Mouse (Mus musculus) heart, postnatal 25 days (tissue): Measurements from ENCODE around the gene Frs2. TPM values are rescaled to one million over a fixed set of nuclear protein-coding genes. Genes with fewer than 3 reads are reported as not detected.

Experiments
- DNase-seq: peaks from one replicate; pipeline ENCODE4 v3.0.0; 2022; ENCODE audit warnings: low spot score
- intact Hi-C: fragments of 180-260 bp; cut with DNase I; formaldehyde crosslinking; loops from one replicate; pipeline ENCODE4 v1.15.1; 2025
- total RNA-seq, 2 experiments: library from RNA; stranded (reverse); gene quantifications; 2 replicates each; pipeline ENCODE4 v1.2.3; 2021

Frs2 gene
- total RNA-seq = 10 to 100 TPM; 16.3 to 17.1 TPM

DNA sequence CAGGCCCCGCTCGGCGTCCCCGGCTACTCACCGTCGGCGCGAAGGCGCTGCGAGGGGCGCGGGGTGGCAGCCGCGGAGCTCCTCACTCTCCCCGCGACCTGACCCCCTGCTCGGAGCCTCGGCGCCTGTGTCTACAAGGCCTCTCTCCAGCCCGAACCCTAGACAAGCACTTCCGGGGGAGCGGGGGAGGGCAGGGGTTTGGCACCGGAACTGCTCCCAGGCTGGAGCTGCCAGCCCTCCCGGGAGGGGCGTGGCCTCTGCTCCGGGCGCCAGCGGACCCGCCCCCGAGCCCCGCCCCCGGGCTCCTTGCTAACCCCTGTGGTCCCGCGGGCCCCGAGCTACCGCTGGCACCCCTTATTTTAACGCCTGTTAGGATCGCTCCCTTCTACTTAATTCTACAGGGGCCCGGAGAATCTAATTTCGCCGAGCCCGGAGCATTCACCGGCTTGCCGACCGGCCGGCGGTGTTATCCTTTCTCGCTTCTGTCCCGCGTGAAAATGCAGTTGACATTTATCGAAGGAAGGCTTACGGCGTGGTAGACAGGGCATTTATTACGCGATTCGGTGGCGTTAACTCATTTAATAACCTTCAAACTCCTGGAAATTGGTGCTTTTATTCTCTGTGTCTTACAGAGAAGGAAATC, at the start of gene Frs2:
Frs2 (minus strand) TSS at position 174 of the 643 bp plus-strand sequence.
- peak; percentile 89 for DNase-seq
- intact Hi-C loops = loop anchor here (2.0 to 5.0 kb wide), 3 partner anchors 41 to 196 kb away; partner anchors contain the start of gene Rab3ip

DNA sequence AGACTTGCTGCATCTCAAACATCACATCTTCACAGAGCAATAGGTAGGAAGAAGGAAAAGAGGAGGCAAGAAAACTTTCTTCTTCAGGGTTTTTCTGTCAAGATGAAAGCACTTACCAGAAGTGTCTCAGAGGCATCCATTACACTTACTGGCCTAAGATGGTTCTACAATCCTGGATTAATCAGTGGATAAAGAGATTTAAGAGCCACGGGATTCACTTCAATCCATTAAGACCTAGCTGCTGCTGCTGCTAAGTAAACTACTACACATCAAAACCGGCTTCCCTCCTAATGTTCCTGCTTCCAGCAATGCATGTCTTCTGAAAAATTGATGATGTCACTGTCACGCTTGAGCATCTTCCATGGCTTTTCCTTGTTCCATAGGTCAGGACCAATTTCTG, 48.4 kb upstream of the Frs2 start:
- no peak for DNase-seq
- intact Hi-C loops = no loop called here

GRCm38 (mm10) chr10:117195748-117196147, 47.4 kb upstream of the Frs2 start:
- intact Hi-C loops = no loop called here
- DNase-seq = no peak

DNA sequence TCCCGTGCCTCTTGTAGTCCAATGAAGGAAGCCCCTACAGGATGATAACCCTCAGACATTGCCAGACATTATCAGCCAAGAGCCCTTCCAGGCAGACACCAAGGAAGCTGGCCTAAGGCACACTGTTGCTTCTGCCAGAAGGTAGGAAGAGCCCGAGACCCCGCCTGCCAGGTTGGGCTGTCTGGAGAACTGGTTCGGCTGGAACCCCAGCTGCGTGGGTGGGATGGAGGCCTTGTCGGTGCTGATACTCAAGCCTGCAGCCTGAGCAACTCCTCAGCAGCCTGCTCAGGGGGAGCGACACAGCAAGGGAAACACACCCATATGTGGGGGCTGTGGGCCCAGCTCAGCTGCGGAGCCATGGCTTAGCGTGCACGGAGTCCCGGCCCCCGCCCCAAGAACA, 46.7 kb upstream of the Frs2 start:
- no peak for DNase-seq
- intact Hi-C loops = no loop called here

GRCm38 (mm10) chr10:117193364-117193763, 45.0 kb upstream of the Frs2 start:
- intact Hi-C loops = no loop called here

DNA sequence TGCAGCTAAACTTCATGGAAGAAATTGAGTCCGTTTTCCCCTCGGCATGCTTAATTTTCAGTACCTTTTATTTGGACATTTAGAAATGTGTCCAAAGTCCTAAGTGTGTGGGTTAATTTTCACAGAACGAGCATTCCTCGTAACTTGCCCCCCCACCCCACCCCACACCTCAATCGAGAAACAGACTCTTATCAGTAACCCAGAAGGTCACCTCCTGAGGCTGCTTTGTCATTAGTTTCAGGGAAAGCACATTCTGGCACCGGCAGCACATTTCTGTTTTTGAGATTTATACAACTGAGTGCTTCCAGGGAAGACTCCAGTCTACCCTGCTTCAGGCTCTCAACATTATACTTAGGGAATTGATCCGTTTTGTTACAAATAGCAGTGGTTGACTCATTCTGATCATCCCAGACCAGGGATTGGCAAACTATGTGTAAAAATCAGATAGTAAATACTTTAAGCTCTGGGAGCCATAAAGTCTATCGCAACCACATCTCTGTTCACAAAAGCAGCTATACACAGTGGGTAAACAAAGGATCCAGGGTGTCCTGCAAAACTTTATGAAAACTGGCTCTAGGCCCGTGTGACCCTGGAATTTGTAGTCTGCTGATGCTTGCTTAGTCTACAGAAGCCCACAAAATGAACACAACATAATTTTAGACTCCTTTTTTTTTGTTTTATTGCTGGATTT, 37.2 kb upstream of the Frs2 start:
- no peak for DNase-seq
- intact Hi-C loops = no loop called here

More at GRCm38 (mm10) chr10:117193364-117193763, 45.0 kb upstream of the Frs2 start:
- no peak for DNase-seq

DNA sequence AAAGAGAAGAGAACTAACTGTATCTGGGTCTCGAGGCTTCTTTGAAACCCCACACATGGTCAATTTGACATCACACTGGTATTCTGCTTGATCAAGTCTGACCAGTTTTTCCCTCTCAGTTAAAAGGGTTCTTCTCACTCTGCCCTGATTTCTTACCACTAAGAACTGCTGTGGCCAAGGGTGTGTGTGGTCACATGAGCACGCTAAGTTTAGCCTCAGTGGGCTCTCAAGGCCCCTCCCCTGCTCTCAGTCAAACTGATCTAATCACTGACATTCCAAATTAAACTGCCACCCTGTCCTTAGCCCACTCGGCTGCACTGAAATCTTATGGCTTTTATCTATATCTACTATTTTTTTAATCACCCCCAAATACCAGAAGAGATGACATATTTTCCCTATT, 32.8 kb upstream of the Frs2 start:
- intact Hi-C loops = no loop called here
- no peak for DNase-seq

DNA sequence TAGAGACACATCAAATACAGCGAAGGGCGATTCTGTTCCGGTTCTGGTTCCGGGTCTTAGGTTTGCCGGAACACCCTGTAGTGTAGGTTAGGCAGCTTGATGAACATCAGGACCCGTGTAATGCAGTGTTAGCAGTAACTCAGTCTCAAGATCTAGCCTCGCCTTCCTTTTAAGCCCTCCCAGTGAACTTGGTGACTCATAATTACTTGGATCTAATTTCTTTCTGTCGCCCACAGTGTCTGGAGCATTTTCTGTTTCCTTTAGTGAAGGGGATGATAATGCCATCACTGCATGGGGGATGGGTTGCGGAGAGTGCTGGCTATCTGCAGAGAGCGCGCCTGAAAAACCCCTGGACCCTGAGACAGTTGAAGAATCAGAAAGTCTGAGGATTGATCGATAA, 26.3 kb upstream of the Frs2 start:
- DNase-seq = no peak
- intact Hi-C loops = no loop called here

DNA sequence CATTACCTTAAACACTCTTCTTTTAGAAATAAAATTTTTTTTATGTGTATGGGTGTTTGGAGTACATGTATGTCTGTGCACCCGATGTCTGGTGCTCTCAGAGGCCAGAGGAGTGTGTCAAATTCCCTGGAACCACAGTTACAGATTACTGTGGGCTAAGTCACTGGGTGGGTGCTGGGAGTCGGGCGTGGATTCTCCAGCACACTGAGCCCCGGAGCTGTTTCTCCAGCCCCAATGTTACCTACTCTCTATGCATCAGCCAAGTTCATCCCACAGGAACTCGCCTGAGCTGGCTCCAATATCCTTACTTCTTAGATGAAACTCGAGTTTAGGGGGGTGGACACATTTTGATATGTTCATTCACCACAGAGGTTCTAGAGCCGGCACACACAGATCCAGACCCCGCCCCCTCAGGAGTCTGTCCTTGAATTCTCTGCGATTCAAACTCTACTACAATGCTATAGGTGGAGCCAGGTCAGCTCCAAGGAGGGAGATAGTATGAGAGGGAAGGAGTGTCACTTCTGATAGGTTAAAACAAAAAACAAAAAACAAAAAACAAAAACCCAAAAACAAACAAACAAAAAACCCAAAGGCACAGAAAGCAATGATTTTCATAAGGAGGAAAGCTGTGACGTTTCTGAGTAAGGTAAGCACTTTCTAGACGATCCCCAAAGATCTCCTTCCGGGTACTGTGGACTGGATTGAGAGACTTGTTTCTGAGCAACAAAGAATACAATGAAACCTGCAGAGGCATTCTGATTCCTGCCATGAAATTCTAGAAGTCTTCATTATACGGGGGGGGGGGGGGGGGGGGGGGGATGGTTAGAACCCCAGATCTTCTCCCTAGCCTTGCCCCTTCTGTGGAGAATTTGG, 25.5 kb upstream of the Frs2 start:
- DNase-seq = no peak
- intact Hi-C loops = no loop called here

DNA sequence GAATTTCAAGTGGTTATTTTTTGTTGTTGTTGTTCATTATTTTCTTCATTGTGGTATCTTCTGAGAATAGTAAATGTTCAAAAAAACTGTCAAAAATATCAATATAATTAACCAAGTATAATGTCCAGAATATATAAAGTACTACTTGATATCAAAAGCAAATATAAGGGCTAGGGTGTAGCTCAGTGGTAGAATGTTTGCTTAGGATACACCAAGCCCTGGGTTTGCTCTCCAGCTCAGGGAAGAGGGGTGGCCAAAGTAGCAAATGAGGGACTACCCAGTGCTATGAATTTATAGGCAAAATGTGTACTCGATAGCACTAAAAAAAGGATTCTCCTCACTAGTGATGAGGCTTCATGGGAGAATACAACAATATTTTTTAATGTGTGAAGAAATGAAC, 24.8 kb upstream of the Frs2 start:
- no peak for DNase-seq
- intact Hi-C loops = no loop called here

DNA sequence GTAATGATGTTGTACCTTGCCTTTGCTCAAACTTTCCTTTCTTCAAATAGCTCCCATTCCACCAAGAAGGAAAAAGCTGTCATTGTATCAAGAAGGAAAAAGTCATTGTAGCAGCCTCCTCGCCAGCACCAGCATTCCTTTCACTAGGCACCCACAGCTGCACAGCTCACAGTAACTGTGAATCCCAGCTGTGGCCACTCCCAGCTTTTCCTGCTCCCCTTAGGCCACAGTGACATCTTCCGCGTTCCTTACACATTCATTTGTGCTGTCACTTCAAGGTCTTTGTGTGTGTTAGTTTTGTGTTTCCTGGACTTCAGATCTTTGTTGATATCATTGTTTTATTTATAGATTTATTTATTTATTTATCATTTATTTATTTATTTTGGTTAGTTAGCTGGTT, 23.7 kb upstream of the Frs2 start:
- intact Hi-C loops = no loop called here
- no peak for DNase-seq

- intact Hi-C loops = no loop called here
- no peak for DNase-seq
These were observed 18.6 kb upstream of the Frs2 start for GRCm38 (mm10) chr10:117166785-117167425.

DNA sequence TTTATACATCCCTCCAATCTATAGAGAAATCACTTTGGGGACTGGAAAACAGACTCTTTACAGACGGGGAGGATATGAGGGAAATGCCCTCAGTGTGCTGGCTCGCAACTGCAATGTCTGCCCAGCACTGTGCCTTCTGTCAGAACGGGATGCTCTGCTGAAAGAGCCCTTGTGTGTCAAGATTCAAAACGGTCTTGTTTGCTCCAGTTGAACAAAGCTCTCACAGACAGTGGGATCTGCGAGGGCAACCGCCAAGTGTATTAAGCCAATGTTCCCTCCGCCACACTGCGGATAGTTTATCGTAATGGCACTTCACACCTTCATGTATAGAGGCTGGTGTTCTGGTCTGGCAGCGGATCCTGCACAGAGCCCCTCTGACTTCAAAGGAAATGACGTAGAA, 14.3 kb upstream of the Frs2 start:
- intact Hi-C loops = no loop called here

GRCm38 (mm10) chr10:117160099-117160498, 11.8 kb upstream of the Frs2 start:
- no peak for DNase-seq
- intact Hi-C loops = no loop called here

More for the DNA sequence above, 14.3 kb upstream of the Frs2 start:
- DNase-seq = no peak

- no peak for DNase-seq
- intact Hi-C loops = loop anchor here (5.0 kb wide), 1 partner anchor 55 kb away; no protein-coding TSS in a partner anchor
These were observed 3.9 kb upstream of the Frs2 start for GRCm38 (mm10) chr10:117152247-117152646.

GRCm38 (mm10) chr10:117151676-117152075, 3.3 kb upstream of the Frs2 start:
- no peak for DNase-seq
- intact Hi-C loops = loop anchor here (5.0 kb wide), 1 partner anchor 56 kb away; no protein-coding TSS in a partner anchor

DNA sequence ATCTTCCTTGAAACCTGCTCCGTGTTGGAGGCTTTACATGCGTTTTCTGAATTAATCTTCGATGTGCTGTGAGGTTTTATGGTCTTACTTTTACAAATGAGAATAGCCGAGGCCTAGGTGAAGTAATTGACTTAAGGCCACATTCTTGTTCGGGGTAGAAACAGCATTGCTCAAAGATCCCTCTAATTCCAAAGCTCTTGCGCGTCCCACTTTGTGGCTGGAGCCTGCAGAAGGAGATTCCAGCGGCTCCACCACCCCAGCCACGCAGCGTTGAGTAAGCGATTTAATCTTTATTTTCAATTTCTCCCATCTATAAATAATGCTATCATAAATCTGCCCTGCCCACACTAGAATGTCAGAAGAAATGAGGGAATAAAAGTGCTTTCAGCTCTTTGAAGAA, 2.9 kb upstream of the Frs2 start:
- intact Hi-C loops = loop anchor here (5.0 kb wide), 1 partner anchor 56 kb away; no protein-coding TSS in a partner anchor
- no peak for DNase-seq

GRCm38 (mm10) chr10:117150764-117151163, 2.4 kb upstream of the Frs2 start:
- intact Hi-C loops = loop anchor here (5.0 kb wide), 1 partner anchor 57 kb away; no protein-coding TSS in a partner anchor
- no peak for DNase-seq

- intact Hi-C loops = loop anchor here (2.0 to 5.0 kb wide), 4 partner anchors 43 to 198 kb away; partner anchors contain the start of gene Rab3ip
- no peak for DNase-seq
These were observed 1.7 kb upstream of the Frs2 start for GRCm38 (mm10) chr10:117149942-117150617.
